Mouse (Mus musculus) urinary bladder, adult 2 months (tissue): Measurements from ENCODE around the gene Pnma5. TPM values are rescaled to one million over a fixed set of nuclear protein-coding genes. Genes with fewer than 3 reads are reported as not detected.
"Not testable (repeated sequence)": the region's sequence is repeated elsewhere in the genome, so short reads cannot be mapped to it uniquely, and the experiment has no call there.

Experiments
- DNase-seq: peaks from one replicate; pipeline ENCODE4 v3.0.0; 2022; ENCODE audit warnings: low spot score
- polyA plus RNA-seq: library from polyadenylated mRNA; depleted of rRNA; stranded (reverse); fragments of >200 nt; gene quantifications from 2 replicates; pipeline ENCODE4 v1.2.3, GENCODE M21; 2012; rRNA removed

Gene Pnma5
- polyA plus RNA-seq = not detected in 2 replicates

GRCm38 (mm10) chrX:73037003-73037402 is at the start of gene Pnma5:
Pnma5 (minus strand) TSS chrX:73037103.
- DNase-seq = no peak

- not testable (repeated sequence) for DNase-seq
These were observed 45.6 kb upstream of the Pnma5 start, which contains the start of gene Xlr4a for GRCm38 (mm10) chrX:73082267-73083055. Xlr4a (minus strand) TSS chrX:73082478.

GRCm38 (mm10) chrX:73066765-73067312 is 29.9 kb upstream of the Pnma5 start:
- not testable (repeated sequence) for DNase-seq

- DNase-seq = no peak
These were observed 27.5 kb upstream of the Pnma5 start, which contains the start of gene Pnma3 for GRCm38 (mm10) chrX:73064415-73064793. Pnma3 (plus strand) TSS chrX:73064787.

GRCm38 (mm10) chrX:73063512-73064414 is 26.9 kb upstream of the Pnma5 start:
- DNase-seq = no peak

DNA sequence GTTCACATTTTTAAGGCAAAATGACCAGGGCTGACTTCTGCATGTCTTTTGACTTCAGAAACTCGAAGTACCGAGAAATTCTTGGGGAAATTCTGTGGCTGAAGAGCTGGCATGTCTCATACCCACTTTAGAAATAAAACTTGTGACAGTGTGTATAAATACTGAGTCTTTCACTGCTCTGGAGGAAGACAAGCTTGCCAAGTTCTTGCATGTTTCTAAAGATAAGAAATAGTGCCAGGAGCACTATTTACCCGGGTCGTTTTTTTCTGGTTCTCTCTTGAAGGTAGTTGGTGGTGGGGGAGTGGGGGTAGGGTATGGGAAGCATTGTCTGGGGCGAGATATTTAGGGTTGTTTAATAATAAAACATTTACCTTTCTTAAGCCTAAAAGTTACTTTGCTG is 25.4 kb upstream of the Pnma5 start:
- no peak for DNase-seq

- no peak for DNase-seq
These were observed 24.6 kb upstream of the Pnma5 start for GRCm38 (mm10) chrX:73061528-73061927.

DNA sequence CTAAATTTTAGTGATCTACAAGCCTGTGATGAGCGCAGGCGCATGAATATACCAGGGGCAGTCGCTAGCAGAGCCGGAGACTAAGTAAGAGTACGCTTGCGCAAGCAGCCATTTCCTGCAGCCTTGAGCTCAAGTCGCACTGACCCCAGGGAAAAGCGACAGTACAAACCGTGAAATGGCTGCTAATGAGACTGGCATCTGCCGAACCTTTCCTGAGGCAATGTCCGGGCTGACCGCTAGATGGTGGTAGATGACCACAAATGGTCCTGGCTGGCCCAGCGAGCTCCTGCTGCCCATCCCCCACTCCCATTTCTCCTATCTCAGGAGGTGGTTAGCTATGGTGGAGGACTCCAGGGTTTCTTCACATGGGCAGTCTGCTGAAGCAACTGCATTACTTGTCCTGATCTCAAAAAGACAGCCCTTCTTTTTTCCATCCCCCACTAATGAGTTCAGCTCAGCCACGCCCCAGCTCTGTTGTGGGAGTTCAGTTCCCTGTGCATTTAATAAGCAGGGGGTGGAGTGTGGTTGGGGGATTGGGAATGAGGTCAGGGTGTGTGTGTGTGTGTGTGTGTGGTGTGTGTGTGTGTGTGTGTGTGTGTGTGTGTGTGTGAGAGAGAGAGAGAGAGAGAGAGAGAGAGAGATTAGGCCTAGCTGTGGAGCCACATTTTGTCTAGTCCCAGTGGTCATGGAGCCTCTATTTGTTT is 17.1 kb upstream of the Pnma5 start:
- peak; percentile 72 for DNase-seq

GRCm38 (mm10) chrX:73039666-73040065 is 2.8 kb upstream of the Pnma5 start:
- DNase-seq = no peak

GRCm38 (mm10) chrX:73038831-73039230 is 1.9 kb upstream of the Pnma5 start:
- no peak for DNase-seq

- no peak for DNase-seq
These were observed 24.1 kb downstream of the Pnma5 start for GRCm38 (mm10) chrX:73012846-73013245.

- DNase-seq = peak; percentile 75
These were observed 29.1 kb downstream of the Pnma5 start for GRCm38 (mm10) chrX:73007597-73008479.

DNA sequence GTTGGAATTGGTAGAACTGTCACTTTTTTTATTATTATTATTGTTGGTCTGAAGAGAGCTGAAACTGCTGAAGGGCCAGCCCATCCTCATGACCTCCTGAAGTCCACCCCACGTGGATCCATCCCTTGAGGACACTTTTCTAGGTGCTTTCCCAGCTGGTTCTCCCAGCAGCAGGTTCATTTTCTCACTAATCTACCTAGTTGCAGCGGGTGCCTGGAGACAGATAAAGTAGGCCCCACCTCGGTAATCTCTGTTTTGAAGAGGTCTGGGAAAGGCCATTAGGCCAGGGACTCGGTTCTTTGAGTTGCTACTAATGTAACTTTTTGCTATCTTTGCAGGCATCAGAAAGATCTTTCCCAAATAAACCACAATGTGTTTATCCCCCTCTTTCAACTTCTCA is 31.2 kb downstream of the Pnma5 start:
- no peak for DNase-seq

DNA sequence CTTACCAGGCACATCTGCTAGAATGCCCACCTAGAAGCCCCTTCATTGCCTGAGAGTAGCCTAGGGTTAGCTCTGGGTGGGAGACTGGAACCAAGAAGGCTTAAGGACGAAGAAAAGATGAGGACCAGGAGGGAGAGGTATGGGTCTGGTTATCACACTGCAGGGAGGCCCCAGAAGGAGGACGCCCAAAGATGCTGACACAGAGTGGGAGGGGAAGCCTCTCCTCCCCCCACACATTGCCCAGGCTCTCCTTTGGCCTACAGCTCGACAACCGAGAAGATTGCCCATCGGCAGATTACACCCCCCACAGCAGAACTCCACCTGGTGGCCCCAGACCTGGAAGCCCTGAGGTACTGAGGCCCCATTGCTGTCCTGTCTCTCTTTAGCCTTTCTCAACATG is 33.8 kb downstream of the Pnma5 start:
- no peak for DNase-seq

- no peak for DNase-seq
These were observed 41.4 kb downstream of the Pnma5 start for GRCm38 (mm10) chrX:72995542-72995941.

GRCm38 (mm10) chrX:72992291-72992919 is 44.5 kb downstream of the Pnma5 start:
- DNase-seq = no peak

GRCm38 (mm10) chrX:72990581-72990980 is 46.3 kb downstream of the Pnma5 start:
- DNase-seq = no peak

DNA sequence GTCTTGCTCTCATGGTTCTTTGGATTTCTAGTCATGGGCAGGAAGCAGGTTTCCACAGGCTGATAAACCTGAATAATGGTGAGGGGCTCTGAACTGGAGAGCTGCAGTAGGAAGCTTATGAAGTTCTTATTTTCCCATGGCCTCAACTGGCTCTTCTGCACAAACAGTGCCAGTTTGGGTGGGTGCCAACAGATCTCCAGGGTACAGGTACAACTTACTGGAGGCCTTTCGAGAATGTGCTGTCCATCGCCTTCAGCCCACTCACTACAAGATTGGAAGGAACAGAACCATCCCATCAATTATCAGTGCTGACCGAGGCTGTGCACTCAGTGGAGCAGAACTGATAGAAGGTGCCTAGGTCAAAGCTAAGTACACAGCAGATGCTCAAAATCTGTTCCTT is 48.5 kb downstream of the Pnma5 start:
- no peak for DNase-seq

- no peak for DNase-seq
These were observed 49.4 kb downstream of the Pnma5 start for GRCm38 (mm10) chrX:72987520-72987905.

GRCm38 (mm10) chrX:72986841-72987519 is 49.9 kb downstream of the Pnma5 start, which contains the start of gene Zfp185:
Zfp185 (plus strand) TSS chrX:72987339.
- DNase-seq = peak; percentile 28
